Mouse (Mus musculus): ENCODE measurements around the gene Evl.

Gene Evl

DNA sequence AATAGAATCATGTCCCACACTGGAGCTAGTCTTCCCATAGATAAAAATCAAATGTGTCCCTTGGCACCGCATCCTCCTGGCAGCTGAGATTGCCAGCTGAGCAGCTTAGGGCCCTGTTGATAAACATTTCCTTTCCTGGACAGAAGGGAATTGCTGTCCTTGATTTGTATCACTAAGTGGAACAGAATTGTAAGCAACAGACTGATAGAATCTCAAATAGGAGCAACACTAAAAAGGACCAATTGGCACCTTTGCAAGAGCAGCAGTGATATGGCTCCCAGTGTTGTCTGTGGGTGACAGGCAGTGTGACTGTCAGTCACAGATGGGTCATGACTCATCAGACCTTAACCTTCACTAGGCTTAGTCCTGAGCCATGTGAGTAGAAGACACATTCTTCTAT is 29.3 kb downstream of the Evl start:
- intact Hi-C loops (cut with DNase I): no loop called here

DNA sequence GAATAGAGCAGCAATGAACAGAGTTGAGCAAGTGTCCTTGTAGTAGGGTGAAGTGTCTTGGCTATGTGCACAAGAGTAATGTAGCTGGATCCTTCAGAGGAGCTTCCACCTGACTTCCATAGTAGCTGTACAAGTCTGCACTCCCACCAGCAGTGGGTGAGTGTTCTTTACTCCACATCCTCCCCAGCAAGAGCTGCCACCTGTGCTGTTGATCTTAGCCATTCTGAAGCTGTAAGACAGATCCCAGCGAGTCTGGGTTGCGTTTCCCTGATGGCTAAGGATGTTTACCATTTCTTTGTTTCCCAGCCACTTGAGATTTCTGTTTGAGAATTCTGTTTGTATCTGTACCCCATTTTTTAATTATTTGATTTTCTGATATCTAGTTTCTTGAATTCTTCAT is 35.6 kb downstream of the Evl start:
- intact Hi-C loops (cut with DNase I): no loop called here

DNA sequence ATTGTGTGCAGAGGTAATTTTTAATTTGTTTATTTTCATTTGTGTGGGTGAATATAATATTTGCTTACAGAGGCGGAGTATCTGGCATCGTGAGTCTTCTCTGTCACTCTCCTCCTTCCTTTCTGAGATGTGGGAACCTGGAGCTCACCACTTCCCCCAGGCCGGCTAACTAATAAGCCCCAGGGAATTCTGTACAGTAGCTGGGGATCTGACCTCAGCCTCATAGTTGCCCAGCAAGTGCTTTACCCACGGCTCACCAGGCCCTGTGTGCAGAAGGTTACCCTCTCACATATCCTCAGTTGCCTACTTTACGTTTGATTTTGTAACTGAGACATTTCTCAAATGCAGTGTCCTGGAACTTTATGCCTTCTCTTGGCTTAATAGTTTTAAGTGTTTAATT is 37.1 kb downstream of the Evl start:
- intact Hi-C loops (cut with DNase I): no loop called here

DNA sequence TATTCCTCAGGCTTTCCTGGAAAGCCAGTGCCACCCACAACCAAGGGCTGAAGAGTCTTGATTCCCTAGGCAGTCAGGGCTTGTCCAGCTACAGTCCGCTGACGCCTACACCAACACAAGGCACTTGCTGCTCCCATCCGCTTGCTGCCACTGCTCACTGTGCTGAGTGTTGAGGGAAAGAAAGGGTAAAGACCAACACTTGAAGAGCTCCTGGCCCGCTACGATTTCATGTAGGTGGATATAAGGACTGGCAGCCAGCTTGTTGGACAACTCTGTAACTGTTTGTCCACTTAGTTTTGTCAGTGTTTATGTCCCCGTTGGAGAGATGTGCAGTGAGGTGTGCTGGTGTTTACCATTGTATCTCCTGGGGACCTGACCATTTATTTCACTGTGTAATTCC is 38.3 kb downstream of the Evl start:
- intact Hi-C loops (cut with DNase I): no loop called here

DNA sequence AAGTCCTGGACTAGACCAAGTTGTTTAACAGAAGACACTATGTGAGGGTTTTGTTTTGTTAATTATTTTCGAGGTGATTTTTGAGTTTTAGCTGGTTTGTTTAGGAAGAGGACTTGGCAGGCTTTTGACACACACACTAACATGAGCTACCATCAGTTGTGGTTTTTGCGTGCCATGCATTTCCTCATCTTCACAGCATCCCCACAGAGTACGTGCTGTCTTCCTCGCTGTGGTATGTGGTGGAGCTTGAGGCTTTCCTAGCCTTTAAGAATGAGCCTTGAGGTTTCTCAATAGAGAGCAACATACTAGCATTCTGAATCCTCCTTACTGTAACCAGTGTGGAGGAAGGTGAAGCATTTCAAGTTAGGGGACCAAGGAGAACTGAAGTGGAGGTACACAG is 46.3 kb downstream of the Evl start:
- intact Hi-C loops (cut with DNase I): no loop called here

DNA sequence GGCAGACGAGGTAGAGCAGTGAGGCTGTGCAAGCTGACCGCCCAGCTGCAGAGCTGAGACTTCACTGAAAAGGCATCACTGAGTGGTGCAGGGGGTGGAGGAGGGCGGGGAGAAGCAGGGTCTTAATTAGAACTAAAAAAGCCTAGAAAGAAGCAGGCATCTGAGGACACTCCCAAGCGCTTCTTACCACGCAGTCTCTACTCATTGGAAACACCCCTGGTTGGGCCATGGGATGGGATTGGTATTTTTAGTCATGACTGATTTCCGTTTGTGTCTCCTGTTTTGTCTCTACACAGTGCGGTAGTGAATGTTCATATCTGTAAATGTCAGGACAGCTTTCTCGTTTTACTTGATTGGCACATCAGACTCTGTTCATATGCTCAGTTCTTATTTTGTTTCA is 46.8 kb downstream of the Evl start:
- intact Hi-C loops (cut with DNase I): no loop called here

DNA sequence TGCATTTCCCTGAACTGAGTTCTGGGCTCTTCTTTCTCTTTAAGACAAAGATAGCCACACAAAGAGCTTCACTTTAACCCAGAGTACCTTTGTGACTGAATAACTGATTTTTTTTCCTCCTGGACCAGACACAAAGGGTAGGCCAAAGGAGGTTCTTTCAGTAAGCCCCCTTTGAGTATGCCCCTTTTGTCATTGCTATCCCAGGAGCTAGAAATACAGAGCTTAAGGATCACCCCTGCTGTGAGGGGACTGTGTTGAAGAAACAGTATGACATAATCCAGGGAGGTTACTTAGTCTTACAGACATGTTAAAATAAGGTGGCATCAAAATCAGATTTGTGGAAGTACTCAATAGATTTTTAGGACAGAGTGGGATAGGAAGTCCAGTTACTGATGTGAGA is 50.0 kb downstream of the Evl start:
- intact Hi-C loops (cut with DNase I): no loop called here

DNA sequence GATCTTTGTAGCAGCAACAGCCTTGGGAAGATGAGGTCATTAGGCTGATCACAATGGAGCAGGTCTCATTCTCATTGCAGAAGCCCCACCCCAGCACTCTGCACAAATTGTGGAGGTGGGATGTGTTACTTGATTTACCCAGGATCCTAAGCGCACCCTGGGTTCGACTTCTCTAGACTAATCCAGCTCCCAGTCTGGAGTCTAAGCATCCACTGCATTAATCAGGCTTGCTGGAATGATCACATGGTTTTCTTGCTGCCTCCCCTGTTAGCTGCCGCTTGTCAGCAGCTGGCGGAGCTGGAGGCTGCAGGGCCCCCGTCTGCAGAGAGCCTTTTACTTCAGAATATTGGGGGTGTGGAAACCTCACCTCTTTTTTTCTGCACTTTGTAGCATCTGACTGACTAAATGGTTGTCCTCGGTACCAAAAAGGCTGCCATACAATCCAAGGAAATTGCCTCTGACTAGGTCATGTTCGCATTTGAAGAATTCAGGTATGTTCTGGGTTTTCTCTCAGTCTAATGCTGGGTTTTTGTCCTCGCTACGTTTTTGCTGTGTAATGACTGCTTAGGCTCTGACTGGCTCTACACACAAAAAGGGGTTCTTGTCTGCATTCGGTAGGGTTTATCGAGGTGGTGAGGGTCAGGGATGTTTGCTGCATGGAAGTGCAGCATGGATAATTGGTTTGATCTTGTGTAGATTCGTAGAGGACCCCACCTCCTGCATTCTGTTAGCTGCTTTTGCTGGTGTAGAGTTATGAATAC is 51.2 kb downstream of the Evl start:
- intact Hi-C loops (cut with DNase I): no loop called here

DNA sequence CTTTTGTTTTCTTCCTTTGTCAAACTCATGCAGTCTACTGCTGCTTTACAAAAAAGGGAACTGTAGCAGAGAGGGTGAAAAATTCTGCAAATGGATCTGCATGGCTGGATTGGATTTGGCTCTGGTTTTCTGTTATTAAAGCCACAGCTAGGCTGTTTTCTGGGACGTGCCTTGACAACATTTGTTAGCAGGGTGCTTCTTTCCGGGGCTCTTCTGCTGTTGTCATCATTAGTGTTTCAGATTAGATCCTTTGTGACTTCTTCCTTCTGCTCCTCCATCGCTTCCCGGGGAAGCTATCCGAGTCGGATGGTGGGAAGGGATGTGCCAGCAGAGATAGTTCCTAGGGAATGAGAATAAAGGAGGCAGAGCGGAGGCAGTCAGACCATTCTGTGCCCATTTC is 51.8 kb downstream of the Evl start:
- intact Hi-C loops (cut with DNase I): no loop called here

DNA sequence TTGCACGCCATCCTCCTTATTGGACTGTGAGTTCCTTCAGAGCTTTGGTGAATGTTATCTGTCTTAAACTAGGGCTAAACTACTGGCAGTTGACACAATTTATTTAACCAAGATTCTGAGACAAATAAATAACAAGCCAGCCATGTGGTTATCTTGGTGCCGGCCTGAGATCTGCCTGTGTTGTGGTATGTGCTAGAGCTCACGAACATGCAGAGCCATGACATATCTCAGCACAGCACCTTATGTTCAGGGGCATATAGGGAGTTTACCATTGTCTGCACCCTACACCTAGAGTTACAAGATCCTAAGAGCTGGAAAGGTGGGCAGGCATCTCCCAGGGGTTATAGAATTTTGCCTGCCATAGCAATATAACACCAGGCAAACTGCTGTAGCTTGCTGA is 54.9 kb downstream of the Evl start:
- intact Hi-C loops (cut with DNase I): no loop called here

DNA sequence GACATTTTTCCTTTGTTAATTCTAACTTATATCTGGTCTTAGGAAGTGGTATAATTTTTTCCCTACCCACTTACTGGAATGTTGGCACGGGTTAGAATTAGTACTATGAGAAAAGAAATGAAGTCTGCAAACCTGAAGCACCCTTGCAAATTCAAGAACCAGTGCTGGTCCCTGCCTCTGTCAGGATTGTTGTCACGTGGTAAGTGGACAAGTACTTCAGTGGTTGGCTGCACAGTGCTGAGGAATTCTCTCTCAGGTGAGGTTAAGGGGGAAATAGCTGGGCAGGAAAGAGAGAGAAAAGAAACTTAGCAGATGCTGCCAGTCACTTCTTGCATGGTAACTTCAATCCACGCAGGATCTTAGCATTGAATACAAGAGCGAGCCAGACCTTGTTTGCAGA is 55.7 kb downstream of the Evl start:
- intact Hi-C loops (cut with DNase I): loop anchor here (5.0 kb wide), 1 partner anchor 147 kb away; no protein-coding TSS in a partner anchor

DNA sequence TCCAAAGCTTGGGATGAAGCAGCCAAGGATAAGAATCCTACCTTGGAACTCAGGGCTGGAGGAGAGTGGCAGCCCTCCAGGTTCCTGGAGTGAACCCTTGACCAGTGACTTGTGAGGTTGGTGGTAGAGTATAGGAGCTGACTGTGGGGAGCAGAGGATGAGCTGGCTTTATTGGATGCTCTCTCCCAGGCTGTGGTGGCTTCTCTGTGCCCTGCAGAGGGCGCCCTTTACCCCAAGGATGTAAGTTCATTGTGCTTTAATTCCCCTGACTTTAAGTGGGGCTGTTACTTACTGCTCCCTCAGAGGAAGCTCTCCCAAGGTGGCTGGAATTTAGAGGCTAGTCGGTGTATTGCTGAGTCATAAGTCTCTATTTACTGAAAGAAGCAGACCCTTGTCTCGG is 58.6 kb downstream of the Evl start:
- intact Hi-C loops (cut with DNase I): loop anchor here (5.0 kb wide), 1 partner anchor 144 kb away; no protein-coding TSS in a partner anchor

DNA sequence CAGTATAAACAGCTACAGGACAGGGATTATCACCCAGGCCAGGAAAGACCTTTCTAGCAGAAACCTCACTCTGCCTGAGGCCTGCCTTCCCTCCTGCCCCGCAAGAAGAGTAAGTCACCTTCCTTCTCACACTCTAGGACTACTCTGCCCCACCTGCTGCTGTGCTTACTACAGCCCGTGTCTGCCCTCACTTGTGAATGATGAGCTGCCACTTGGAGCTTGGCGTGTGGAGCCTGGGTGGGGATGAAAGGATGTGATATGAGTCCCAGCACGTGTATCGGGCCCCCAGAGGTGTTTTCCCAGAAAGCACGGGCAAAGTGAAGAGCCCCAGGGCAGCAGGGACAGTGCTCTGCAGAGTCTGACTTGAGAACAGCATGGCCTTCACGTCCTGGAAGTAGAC is 63.0 kb downstream of the Evl start:
- intact Hi-C loops (cut with DNase I): no loop called here

DNA sequence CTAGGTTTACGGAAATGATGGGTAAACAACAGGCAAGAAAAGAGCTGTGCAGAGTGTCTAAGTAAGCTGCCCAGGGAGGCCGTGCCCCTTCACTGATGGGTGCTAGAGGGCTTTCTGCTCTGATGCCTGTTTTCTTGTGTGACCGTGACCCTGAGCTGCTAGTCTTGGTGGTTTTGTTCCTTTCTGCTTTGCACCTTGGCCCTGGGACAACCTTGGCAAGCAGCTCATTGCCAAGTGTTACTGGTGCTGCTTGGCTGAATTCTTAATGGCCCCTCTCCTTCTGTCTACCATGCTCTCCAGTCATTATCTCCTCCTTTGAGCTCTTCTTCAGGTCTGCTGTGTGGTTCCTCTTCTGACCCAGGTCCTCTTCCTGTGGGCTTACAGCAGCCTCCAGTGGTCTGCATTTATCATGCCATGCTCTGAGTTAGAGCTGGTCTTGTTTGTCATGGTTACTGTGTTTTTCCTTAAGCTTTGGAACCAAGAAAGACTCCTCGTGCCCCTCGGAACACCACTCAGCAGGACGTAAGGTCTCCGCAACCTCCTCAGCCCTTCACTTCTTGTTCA is 65.4 kb downstream of the Evl start:
- intact Hi-C loops (cut with DNase I): no loop called here

DNA sequence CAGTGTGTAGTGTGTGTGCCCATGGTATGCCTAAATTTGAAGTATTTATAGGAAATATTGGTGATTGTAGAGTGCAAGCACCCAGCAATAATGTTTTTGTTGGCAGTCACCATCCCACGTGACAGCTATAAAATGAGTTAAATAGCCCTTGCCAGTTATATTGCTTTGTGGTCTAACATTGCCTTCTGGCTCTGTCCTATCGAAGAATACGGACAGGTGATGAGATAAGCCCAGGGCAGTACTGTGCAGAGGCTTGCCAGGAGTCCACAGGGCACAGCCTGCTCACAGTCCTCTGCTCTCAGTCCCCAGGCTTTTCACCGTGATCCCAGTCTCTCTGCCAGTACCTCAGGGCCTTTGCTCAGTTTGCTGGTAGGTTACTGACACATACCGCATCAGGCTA is 67.9 kb downstream of the Evl start:
- intact Hi-C loops (cut with DNase I): no loop called here

DNA sequence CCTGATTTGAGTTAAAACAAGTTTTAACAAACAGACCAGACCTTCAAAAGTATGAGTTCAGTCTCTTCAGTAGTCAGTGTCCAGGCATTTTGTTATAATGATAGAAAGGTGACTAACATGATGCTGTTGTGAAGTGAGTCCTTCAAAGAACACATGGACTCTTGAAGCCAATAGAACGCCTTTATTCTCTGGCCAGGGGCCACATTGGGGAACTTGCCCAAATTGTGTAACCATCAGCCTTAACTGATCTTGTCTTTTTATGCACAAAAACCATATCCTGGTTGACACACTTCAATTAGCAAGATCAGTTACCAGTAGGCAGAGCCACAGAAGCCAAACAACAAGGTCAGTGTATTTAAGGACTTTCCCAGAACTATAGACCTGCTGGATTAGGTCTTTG is 75.0 kb downstream of the Evl start:
- intact Hi-C loops (cut with DNase I): no loop called here

DNA sequence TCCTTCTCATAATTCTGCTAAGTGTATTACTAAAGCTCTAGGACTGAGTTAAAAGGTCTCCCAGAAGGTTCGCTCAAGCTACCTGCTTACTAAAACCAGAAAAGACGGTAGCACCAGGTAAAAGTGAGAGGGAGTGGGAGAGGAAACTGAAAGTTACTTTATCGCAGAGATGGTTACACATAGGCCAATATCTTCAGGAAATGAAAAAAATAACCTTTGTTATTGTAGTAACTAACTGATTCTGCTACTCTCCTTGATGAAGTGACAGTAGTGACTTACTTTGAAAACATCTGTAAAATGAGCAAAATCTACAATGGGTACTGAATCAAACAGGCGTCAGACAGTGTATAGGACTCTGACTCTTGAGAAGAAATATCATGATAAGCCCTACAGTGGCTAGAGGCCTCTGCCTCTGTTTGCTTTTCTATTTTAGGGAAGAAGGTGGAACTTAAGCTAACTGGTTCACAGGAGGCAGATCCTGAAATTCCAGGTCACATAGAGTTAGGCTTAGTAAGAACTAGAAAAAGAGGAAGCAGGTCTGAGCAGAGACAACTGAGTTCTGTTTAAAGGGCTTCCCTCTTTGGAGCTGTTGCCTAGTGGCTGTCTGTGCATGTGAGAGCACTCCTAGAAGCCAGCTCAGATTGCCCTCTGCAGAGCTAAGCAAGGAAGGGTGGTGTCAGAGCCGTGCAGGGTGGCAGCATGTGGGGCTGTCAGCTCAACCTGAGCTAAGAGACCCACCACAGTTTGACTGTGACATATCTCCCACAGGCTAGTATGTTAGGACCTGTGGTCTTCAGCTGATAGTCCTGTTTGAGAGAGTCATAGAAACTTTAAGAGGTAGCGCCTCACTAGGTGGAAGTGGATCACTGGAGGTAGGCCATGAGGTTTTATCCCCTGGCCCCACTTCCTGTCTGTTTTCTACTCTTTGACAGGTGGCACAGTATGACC is 76.5 kb downstream of the Evl start:
- intact Hi-C loops (cut with DNase I): no loop called here

DNA sequence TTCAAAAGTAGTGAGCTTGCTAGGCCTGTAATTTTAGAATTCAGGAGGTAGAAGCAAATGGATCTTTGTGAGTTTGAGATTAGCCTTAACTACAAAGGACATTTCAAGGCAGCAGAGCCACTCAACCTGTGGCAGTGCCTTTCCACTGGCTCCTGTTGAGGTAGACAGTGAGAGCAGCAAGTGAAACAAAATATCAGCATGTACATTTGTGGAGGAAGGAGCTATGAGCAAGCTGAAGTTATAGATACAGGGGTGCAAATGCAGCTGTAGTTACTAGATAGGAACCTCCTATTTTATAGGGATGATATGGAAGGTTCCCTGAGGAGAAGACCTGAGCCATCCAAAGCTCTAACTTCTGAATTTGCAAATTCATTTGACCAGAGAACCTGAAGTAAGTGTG is 78.0 kb downstream of the Evl start:
- intact Hi-C loops (cut with DNase I): no loop called here

DNA sequence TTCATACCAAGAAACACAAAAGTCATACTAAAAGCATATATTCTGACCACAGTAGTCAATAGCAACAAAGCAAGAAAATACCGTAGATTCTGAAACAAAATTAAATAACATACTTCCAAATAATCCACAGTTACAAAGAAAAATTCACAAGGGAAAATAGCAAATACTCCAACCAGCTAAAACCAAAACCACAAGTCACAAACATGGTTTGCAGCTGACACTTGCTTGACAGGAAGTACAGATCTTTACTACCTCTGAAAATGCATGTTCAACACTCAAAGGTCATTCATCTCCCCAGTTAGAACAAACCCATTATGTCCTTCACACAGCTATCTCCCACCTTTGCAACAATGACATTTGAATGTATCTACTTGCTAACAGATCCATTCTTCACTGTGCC is 79.5 kb downstream of the Evl start:
- intact Hi-C loops (cut with DNase I): no loop called here

DNA sequence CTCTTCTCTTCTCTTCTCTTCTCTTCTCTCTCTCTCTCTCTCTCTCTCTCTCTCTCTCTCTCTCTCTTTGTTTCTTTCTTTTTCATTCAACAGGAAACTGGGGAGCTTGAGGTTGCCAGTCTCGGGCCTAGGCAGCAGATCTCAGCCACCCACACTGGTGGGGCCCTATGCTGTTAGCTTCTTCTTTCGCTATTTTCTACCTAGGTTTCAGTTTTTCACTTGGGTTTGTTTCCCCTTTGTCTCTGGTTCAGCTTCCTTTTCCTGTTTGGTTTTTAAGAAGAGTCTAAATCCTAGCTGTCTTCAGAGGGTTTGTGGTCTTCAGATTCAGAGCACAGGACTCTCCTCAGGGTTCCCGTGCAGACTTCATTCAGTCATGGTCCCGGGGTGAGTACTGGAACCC is 81.0 kb downstream of the Evl start:
- intact Hi-C loops (cut with DNase I): no loop called here

DNA sequence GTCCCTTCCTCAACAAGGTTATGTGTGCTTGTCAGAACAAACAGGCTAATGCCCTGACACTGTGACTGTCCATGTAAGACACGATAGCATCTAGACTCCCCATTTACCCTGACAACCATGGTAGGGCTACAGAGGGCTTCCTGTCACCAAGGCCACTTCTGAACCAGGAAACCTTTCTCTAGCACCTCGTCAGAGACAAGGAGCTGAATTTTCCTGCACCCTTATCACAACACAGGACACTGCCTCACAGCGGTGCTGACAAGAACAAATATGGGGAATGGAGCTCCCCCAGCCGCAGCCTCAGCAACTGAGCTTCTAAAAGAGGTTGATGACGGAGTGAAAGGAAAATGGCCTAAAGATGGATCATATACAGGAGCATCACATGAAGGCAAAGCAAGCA is 82.9 kb downstream of the Evl start:
- intact Hi-C loops (cut with DNase I): no loop called here

DNA sequence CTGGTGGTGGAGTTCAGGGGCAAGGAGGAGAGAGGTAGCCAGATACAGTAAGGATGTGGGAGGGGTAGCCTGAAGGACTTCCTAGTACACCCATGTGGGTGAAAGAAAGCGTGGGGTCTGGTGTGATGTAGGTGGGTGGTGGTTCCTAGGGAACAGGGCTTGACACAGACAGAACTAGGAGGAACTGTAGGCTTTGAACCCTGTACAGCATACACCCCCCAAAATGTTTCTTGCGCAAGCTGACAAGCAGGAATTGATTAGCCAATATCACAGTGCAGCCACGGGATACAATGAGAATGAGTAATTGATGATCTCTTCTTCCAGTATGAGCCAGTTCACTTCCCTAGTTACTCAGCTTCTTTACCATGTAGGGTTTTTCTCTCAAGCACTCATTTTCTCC is 84.6 kb downstream of the Evl start:
- intact Hi-C loops (cut with DNase I): no loop called here
